Mouse (Mus musculus): Measurements from ENCODE around the gene Impdh1. TPM values are rescaled to one million over a fixed set of nuclear protein-coding genes. Genes with fewer than 3 reads are reported as not detected.

Gene Impdh1
- total RNA-seq, 2 experiments from 2014 or later = 63.5 to 69.7 TPM

DNA sequence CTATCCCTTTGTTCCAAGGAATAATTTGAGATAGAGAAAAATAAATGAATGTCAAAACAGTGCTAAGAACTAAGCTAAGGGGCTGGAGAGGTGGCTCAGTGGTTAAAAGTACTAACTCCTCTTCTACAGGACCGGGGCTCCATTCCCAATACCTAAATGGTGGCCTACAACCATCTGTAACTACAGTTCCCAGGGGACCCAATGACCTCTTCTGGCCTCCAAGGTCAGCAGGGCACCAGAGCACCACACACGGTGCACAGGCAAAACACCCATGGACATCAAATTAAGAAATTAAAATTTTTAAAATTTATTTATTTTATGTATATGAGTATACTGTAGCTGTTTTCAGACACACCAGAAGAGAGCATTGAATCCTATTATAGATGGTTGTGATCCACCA, 55.4 kb downstream of the Impdh1 start:
- DNase-seq (ENCODE audit: low spot score in 2 of 2) = no peak
- intact Hi-C loops (cut with DNase I) = no loop called here

DNA sequence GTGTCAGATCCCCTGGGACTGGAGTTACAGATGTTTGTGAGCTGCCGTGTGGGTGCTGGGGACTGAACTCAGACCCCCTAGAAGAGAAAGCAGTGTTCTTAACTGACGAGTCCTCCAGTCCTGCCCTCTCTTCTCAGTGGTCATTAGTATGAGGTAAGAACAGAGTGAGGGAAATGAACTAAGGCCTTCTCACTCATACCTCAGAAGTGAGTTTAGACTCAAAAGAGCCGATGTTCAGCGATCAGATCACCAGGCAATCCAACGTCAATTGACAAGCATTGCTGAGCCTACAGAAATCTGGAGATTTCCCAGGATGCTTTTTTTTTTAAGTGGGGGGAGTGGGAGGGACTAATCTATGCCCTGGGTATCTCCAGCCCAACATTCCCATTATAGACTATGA, 59.8 kb downstream of the Impdh1 start:
- no peak for DNase-seq (ENCODE audit: low spot score in 2 of 2)
- intact Hi-C loops (cut with DNase I) = no loop called here

Small RNA genes lying within 50 kb of the gene (microRNA-seq; reads per million reads assigned to microRNA genes)
- not detected for gene Gm24303

Other genes with a start within 250 kb of the Impdh1 start
- not detected for gene Lep, start 156.1 kb downstream of the Impdh1 start, total RNA-seq (2021)
- gene Rbm28, start 51.4 kb downstream of the Impdh1 start, total RNA-seq (2021) = 10 to 100 TPM; 32.1 to 57.4 TPM
- gene Prrt4, start 36.8 kb downstream of the Impdh1 start, total RNA-seq (2021) = 1 to 10 TPM; 2.9 to 3.1 TPM
- gene Hilpda, start 56.1 kb upstream of the Impdh1 start, total RNA-seq (2021) = 1 to 10 TPM; 6.5 to 7.5 TPM
- gene Fam71f2, start 63.2 kb upstream of the Impdh1 start, total RNA-seq (2021) = under 1 TPM; 0.32 to 0.79 TPM
- gene Fam71f1, start 102.8 kb upstream of the Impdh1 start, total RNA-seq (2021) = not detected
- 10 to 100 TPM; 65.3 to 66.4 TPM for gene Calu, start 131.7 kb upstream of the Impdh1 start, total RNA-seq (2021)
- gene Opn1sw, start 172.1 kb upstream of the Impdh1 start, total RNA-seq (2021) = under 1 TPM in 1 of 2 experiments, not detected in 1; 0.17 TPM
- 10 to 100 TPM; 90.3 to 90.4 TPM for gene Ccdc136, start 179.9 kb upstream of the Impdh1 start, total RNA-seq (2021)
- 1 to 10 TPM; 1.7 to 2.0 TPM for gene Flnc, start 216.9 kb upstream of the Impdh1 start, total RNA-seq (2021)